Mouse (Mus musculus) embryo, embryonic 9.5 days (tissue): Measurements from ENCODE around the gene Hmga2.
"Not testable (repeated sequence)": the region's sequence is repeated elsewhere in the genome, so short reads cannot be mapped to it uniquely, and the experiment has no call there.

Experiments
- DNase-seq: peaks from one replicate; pipeline ENCODE4 v3.0.0-alpha.2; 2017; ENCODE audit errors: extremely low spot score

Gene Hmga2

DNA sequence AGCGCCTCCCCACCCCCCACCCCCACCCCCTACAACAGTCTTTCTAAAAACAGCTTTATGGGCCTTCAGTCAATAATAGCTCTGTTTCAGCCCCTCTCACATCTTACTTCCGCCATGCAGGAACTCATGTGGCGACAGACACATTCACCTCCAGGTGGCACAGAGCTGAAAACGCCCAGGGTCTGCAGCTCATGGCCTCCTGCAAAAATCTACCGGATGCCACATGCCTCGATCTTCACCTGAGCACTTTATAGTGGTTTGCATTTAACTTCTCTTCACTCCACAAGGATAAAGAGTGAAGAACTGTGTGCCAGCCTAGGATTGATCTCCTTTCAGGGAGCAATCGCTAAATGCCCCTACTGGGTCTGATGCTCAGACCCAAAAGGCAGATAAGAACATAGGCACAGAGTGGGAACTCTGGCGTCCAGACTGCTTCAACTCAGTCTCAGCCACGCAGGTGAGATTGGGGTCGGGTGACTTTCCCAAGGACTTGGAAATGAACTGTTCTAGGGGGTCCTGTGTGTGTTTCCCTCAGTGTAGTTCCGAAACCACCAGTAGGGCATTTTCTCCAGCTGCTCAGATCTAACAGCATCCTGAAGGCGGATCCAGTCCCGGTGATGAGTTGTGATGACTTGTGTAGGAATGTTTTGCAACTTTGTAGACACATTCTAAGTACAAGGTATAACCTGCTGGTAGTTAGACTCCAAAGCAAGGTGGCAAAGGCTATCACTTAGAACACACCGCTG, 84.1 kb downstream of the Hmga2 start:
- DNase-seq = no peak

- DNase-seq = peak; percentile 57
Observed at GRCm38 (mm10) chr10:120390912-120391835, 85.1 kb downstream of the Hmga2 start.

DNA sequence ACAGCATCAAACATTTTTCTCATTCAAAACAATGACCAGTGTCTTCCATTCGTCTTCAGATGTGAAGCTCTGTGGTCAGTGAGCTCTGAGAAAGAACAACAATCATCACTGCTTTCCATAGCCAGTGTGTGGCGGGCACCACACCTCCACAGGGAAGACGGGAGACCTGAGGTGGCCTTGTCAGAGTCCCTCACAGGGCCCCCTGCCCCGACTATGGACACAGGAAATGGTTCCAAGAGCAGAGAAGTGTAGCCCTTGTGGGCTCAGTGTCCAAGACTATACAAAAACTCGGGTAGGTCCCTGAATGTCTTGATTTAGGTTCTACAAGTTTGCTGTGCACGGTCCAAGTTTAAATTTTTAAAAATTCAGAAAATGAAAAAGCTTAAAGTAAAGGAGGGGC, 86.6 kb downstream of the Hmga2 start:
- no peak for DNase-seq

GRCm38 (mm10) chr10:120388966-120389365, 87.3 kb downstream of the Hmga2 start:
- no peak for DNase-seq

DNA sequence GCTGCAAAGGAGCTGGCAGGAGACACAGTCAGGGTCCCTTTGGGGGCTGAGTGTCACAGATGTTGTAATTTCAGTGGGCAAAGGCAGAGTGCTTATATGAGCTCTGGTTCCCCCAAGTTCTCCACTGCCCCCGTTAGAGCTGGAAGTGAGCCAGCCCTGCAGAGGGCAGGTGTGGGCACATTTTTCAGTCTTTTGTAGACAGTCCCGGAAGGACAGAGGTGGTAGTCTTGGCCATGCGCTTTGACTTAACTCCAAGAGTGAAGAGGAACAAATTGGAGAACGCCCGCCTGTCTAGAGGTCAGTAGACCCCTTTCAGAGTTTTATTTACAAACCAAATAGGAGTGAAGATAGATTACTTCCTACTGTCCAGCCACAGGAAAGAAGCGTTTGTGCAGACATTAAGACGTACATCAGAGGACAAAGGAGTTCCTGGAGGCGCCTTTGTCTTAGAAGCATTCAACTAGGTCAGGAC, 87.8 kb downstream of the Hmga2 start:
- peak; percentile 41 for DNase-seq

GRCm38 (mm10) chr10:120387105-120387504, 89.2 kb downstream of the Hmga2 start:
- DNase-seq = no peak

GRCm38 (mm10) chr10:120384797-120385600, 91.3 kb downstream of the Hmga2 start:
- DNase-seq = no peak

GRCm38 (mm10) chr10:120384040-120384439, 92.2 kb downstream of the Hmga2 start:
- no peak for DNase-seq

DNA sequence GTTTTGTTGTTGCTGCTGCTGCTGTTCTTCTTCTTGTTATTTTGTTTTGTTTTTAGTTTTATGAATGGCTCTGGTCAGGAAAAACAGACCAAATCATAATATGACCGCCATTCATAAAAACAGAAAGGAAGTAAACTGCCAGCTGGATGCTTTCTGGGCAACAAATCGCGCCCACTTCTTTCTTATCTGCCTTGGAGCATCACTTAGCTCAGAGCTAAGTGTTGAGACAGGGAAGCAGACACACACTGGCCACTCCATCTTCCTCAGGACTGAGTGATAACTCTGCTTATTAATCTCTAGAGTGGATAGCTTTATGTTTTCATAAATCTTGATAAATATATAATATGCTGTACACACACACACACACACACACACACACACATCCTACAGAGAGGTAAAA, 98.5 kb downstream of the Hmga2 start:
- DNase-seq = no peak

DNA sequence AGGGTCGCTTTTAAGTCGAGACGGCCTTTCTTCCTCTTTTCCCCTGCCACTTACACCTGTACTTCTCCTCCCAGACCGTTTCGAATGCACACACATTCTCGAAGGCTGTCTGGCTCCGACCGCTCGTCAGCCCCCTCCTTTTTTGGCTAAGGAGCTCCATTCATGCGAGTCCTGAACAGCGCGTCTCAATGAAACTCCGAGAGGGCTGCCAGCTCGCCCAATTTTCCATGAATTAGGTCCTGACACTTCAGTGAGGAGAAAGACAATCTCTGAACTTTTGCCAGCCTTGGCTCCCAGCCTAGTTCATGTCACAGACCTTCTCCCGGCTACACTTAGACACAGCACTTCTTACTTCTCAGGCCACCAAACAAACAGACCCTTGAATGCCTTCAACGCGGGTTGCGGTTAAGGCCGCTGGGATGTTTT, 98.9 kb downstream of the Hmga2 start:
- DNase-seq = peak; percentile 29

GRCm38 (mm10) chr10:120375438-120375837, 100.8 kb downstream of the Hmga2 start:
- no peak for DNase-seq

DNA sequence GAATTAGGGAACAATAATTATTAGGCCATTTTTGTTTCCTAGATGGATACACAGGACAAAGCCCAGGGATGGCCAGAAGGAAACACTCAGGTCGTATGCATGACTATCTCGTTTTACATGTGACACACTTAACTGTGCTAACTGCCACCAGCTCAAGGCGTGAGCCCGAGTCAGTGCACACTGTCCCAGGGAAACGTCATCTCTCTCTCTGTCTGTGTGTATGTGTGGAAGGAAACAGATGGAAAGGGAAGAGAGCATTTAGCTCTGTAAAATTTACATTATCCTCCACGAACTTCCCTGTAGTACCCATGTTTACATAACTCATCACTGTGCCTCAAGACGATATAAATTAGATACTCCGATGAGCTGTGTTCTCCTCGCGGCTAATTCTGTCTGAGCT, 105.1 kb downstream of the Hmga2 start:
- no peak for DNase-seq

GRCm38 (mm10) chr10:120369187-120369805, 107.0 kb downstream of the Hmga2 start:
- DNase-seq = peak; percentile 47

GRCm38 (mm10) chr10:120366173-120366592, 110.1 kb downstream of the Hmga2 start:
- DNase-seq = not testable (repeated sequence)

DNA sequence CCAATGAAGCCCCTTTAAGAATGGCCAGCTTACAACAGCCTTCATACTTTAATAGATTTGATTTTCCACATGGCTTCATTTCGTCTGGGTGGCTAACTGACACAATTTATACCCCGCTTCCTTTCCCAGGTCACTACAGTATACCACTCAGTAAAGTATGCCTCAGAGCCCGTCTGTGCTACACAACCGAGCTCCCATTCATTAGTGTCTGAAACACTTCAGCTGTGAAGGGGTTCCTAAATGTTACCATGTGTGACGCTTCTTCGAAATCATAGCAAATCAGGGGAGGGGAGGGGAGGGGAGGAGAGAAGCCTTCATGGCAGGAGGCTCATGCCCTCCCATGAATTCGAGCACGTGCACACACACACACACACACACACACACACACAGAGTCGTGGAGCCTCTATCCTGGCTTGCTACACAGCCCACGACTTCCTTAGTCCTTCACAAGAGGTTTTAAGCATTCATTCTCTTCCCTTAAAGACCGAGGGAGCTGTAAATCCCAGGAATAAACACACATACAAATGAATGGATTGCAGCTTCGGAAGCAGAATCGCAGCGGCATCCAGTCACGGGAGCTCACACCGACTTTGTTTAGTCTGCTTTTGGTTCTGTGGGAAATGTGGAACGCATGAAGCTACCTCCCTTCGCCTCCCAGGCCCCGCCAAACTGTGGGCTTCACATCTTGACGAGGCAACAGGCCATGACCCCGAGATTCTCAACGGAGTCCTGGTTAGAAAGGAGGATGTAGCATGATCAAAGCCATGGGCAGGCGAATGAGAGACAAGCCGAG, 110.7 kb downstream of the Hmga2 start:
- peak; percentile 37 for DNase-seq

- no peak for DNase-seq
Observed at GRCm38 (mm10) chr10:120363983-120364582, 112.2 kb downstream of the Hmga2 start.

- not testable (repeated sequence) for DNase-seq
Observed at GRCm38 (mm10) chr10:120363298-120363982, 112.8 kb downstream of the Hmga2 start.

- DNase-seq = no peak
Observed at GRCm38 (mm10) chr10:120354523-120355030, 121.7 kb downstream of the Hmga2 start.

DNA sequence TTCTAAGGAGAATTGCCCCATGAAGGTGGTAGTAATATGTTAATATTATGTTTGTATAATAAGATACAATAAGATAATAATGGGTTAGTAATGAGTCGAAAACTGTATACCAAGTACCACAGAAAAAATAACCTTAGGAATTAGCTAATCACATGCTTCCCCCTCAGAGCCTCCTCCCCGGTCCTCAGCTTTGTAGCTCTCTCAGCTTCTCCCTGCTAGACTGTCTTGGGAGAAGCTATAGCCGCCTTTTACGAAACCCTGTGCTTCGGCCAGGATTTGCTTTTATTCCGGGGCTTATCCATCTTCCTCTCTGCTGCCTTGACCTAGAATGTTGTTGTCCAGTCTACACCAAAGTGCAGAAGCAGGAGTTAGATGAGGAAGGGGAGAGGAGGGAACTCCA, 130.9 kb downstream of the Hmga2 start:
- DNase-seq = no peak
